Mouse (Mus musculus) kidney, embryonic 16.5 days (tissue): ENCODE results near the gene 4931406P16Rik. TPM values are rescaled to one million over a fixed set of nuclear protein-coding genes. Genes with fewer than 3 reads are reported as not detected.

Experiments used
- ATAC-seq: fragments of 200-750 bp; cut with Nextera tagmentation; 2 replicates; pipeline ENCODE4 v1.8.0; 2017; ENCODE audit warnings: moderate TSS enrichment; ENCODE audit not compliant: low FRiP score, low TSS enrichment
- H3K27ac ChIP-seq: fragments of 300-500 bp; sonication (generic); 2 replicates; pipeline ENCODE4 v1.5.1; 2014; ENCODE audit warnings: low read length
- H3K27me3 ChIP-seq: fragments of 300-500 bp; sonication (generic); 2 replicates; pipeline ENCODE4 v1.6.1; 2014; ENCODE audit warnings: low read length, control low read depth, mixed read lengths; ENCODE audit not compliant: insufficient read depth
- H3K36me3 ChIP-seq: fragments of 300-500 bp; sonication (generic); 2 replicates; pipeline ENCODE4 v1.6.1; 2014; ENCODE audit warnings: low read length, control low read depth, mixed read lengths; ENCODE audit not compliant: insufficient read depth
- H3K4me1 ChIP-seq: fragments of 300-500 bp; sonication (generic); 2 replicates; pipeline ENCODE4 v1.6.1; 2014; ENCODE audit warnings: low read length, control low read depth, mixed read lengths; ENCODE audit not compliant: insufficient read depth
- H3K4me2 ChIP-seq: fragments of 300-500 bp; sonication (generic); replicated peaks from 2 replicates; pipeline ENCODE4 v1.6.1; 2014; ENCODE audit warnings: low read depth, low read length
- H3K4me3 ChIP-seq: fragments of 300-500 bp; sonication (generic); 2 replicates; pipeline ENCODE4 v1.5.1; 2014; ENCODE audit warnings: mild to moderate bottlenecking, low read length
- H3K9ac ChIP-seq: fragments of 300-500 bp; sonication (generic); replicated peaks from 2 replicates; pipeline ENCODE4 v1.6.1; 2014; ENCODE audit warnings: low read length
- H3K9me3 ChIP-seq: fragments of 300-500 bp; sonication (generic); 2 replicates; pipeline ENCODE4 v1.6.1; 2016; ENCODE audit warnings: low read length, control low read depth
- WGBS: fragments of 180-500 bp; shearing (Covaris S2); extraction: QIAGEN DNeasy Blood & Tissue Kit; methylation state at CpG from one replicate; pipeline ENCODE4 v1.1.7; 2014; 5-methylcytosine and 5-hydroxymethylcytosine counted together
- polyA plus RNA-seq: library from polyadenylated mRNA; unstranded; fragments of >200 nt; fragmentation: Nextera tagmentation; extraction: Ambion mirVana; gene quantifications from 2 replicates; pipeline ENCODE4 v1.2.1, GENCODE M21; 2015

4931406P16Rik gene
- polyA plus RNA-seq, 1 experiment from 2014 or later, result 32.3 TPM

DNA sequence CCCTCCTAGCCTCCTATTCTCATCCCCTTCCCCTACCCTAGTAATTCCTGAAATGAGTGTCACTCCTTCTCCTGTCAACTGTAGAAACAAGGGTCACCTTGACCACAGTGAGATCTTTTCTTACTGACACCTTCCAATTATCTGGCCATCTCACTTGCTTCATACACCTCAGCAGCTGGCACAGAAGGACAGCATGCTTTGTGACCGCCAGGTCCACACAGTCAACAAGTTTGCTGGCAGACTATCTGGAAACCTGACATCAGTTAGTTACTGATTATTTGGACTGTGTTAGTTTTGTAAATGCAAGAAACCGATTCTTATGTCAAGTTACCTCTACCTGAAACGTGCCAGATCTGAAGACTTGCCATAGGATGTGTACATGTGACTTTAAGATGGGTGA is 17.2 kb downstream of the 4931406P16Rik start:
- Histone ChIP-seq H3K27me3 (no peaks in the 10 kb centered on the region), H3K4me1 (0 out of 2 replicates have a peak, but pooled peaks cover 4% of the 10 kb centered on the region), H3K27ac (no peak overlapping the region), H3K9me3 (no peaks in the 10 kb centered on the region), H3K9ac (no peak overlapping the region), H3K4me3 (no peak overlapping the region), H3K36me3 (no peaks in the 10 kb centered on the region), H3K4me2 (no peak overlapping the region)
- 92% methylated on average over 3 of the region's 3 CpGs for WGBS
- no peak for ATAC-seq

DNA sequence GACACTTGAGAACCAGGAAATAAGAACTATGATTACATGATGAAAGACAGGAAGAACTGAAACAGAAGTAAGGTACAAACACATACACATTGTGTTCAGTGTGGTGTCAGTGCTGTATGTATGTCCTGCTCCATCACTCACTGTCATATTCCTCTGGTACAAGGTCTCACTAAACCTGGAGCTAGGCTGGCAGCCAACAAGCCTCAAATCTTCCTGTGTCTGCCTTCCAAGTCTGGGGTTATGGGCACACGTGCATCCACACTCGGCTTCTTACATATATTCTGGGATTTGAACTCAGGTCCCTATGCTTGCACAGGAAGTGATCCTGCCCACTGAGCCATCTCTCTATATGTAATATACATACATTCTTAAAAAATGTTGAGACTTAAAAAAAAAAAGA is 20.7 kb downstream of the 4931406P16Rik start:
- Histone ChIP-seq H3K27me3 (no peaks in the 10 kb centered on the region), H3K4me1 (no peaks in the 10 kb centered on the region)
- 77% methylated on average over 2 of the region's 2 CpGs for WGBS

DNA sequence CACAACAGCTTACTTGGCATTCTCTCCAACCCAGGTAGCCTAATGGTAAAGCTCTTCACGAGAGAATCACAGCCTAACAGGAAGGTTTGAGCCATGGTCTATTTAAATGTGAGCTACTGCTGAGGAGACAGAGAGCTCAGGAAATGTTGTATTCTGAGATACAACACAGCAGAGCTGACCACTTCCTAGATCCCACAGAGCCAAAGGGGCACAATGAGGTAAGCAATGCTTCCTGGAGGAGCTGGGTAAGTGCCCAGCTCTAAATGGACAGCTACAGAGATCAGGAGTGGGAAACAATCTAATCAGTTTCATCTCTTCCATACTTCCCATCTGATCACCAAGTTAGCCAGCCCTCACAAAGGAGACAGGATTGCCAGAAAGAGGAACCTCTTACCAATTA is 22.1 kb downstream of the 4931406P16Rik start:
- Histone ChIP-seq H3K27me3 (no peaks in the 10 kb centered on the region), H3K9ac (no peak overlapping the region), H3K4me1 (no peaks in the 10 kb centered on the region), H3K4me2 (no peak overlapping the region), H3K36me3 (no peaks in the 10 kb centered on the region), H3K4me3 (no peak overlapping the region), H3K27ac (peak overlapping the region; percentile 68; the same call in 1 of the 2 replicates), H3K9me3 (no peaks in the 10 kb centered on the region)
- 76% methylated on average over 1 of the region's 1 CpGs for WGBS
- ATAC-seq, result no peak

More for the DNA sequence above, 20.7 kb downstream of the 4931406P16Rik start:
- Histone ChIP-seq H3K4me3 (no peak overlapping the region), H3K36me3 (no peaks in the 10 kb centered on the region), H3K9me3 (no peaks in the 10 kb centered on the region), H3K9ac (no peak overlapping the region), H3K4me2 (no peak overlapping the region), H3K27ac (no peak overlapping the region)
- ATAC-seq, result no peak

DNA sequence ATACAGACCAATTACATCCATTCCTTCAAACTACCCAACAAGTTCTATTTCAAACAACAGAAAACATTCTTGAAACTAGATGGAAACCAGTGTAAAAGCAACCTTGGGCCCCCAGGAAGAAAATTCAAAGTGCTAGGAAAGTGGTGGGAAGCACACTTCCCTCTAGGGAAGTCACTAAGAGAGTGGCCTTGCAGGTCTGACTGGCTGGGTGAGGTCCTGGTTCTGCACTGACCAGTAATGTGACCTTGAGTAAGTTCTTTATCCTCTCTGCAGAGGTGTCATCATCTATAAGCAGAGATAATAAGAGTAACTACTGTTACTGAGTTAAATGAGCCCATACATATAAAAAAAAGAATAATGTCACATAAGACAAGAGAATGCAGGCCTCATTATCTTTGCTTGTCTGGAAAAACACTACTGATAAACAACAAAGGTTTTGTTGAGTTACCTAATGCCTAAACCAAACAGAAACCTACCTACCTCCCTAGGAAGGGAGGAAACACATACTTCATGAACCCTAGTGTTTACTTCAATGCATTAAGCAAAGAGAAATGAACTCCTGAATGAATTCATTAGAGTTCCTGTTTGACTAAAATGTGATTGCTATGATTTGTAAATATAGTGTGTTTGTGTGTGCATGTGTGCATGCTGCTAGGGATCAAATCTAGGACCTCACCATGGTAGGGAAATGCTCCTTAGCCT is 22.8 kb downstream of the 4931406P16Rik start:
- H3K36me3 ChIP-seq, result 0 out of 2 replicates have a peak, but pooled peaks cover under 1% of the 10 kb centered on the region
- ATAC-seq, result no peak

DNA sequence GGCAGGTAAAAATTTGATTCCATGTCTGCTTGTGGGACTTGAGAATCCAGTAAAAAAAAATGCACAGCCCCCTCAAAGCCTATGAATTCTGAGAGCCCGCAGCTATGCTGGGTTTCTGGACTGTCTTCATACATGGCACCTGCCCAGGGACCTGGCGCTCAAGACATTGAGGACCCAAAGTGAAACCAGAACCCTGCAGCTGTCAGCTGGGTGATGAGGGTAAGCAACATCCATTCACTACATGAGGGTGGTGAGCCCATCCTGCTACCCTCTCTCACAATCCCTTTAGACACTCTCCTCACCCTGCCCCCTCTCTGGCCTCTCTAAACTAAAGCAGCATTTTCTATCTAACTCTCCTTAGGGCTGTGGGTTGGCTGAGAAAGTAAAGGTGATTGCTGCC is 35.7 kb downstream of the 4931406P16Rik start:
- H3K36me3 ChIP-seq, result peaks cover 13% of the 10 kb centered on the region; the same call in 1 of the 2 replicates
- H3K9ac ChIP-seq, result no peak overlapping the region
- no peaks in the 10 kb centered on the region for H3K4me1 ChIP-seq
- H3K4me2 ChIP-seq, result no peak overlapping the region
- no peaks in the 10 kb centered on the region for H3K9me3 ChIP-seq
- H3K4me3 ChIP-seq, result no peak overlapping the region
- 97% methylated on average over 2 of the region's 2 CpGs for WGBS
- no peak overlapping the region for H3K27ac ChIP-seq
- no peak for ATAC-seq
- H3K27me3 ChIP-seq, result no peaks in the 10 kb centered on the region

More for the DNA sequence above, 22.8 kb downstream of the 4931406P16Rik start:
- Histone ChIP-seq H3K27me3 (no peaks in the 10 kb centered on the region), H3K9ac (no peak overlapping the region), H3K27ac (peak overlapping the region; percentile 68; the same call in 1 of the 2 replicates), H3K9me3 (no peaks in the 10 kb centered on the region), H3K4me3 (no peak overlapping the region), H3K4me2 (no peak overlapping the region), H3K4me1 (no peaks in the 10 kb centered on the region)

DNA sequence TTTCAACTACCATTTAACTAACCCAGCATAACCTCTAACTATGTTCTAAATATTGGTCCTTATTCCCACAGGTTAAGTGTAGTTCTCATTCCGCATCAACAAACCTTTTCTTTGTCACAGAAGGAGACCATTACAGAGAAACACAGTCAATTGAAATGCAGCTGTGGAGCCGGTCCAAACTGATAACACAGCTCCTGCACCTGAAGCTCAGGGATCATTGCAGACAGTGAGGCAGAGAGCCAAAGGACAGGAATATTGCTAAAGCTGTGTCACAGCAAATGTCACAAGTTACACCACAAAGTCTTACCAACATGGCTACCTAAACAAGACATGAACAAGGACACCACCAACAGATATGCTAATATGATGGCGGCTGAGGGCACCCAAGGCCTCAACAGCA is 37.3 kb downstream of the 4931406P16Rik start:
- WGBS, result 95% methylated on average over 3 of the region's 3 CpGs
- H3K4me2 ChIP-seq, result no peak overlapping the region
- H3K9ac ChIP-seq, result no peak overlapping the region
- no peaks in the 10 kb centered on the region for H3K9me3 ChIP-seq
- no peak overlapping the region for H3K27ac ChIP-seq
- peaks cover 13% of the 10 kb centered on the region; the same call in 1 of the 2 replicates for H3K36me3 ChIP-seq
- no peaks in the 10 kb centered on the region for H3K27me3 ChIP-seq
- no peak overlapping the region for H3K4me3 ChIP-seq
- no peaks in the 10 kb centered on the region for H3K4me1 ChIP-seq
- ATAC-seq, result no peak

DNA sequence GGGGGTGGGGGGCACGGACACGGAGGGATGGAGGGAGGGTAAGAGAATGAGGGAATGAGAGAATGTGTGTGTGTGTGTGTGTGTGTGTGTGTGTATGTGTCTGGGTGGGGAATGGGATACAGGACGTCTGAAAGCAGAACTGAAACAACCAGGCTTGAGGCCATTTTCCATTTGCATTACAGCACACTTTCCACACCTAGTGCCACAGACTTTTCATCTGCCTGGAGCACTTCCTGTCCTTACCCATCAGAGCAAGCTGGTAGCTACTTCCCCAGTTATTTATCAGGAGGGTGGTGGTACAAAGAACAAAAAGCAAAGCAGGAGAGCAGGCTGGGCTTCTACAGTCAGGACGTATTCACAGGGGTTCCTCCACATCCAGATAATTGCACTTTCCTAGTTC is 40.9 kb downstream of the 4931406P16Rik start:
- WGBS, result 68% methylated on average over 4 of the region's 4 CpGs
- no peaks in the 10 kb centered on the region for H3K27me3 ChIP-seq
- H3K4me2 ChIP-seq, result no peak overlapping the region
- H3K4me3 ChIP-seq, result no peak overlapping the region
- peaks cover 11% of the 10 kb centered on the region; the same call in 1 of the 2 replicates for H3K36me3 ChIP-seq
- H3K9me3 ChIP-seq, result no peaks in the 10 kb centered on the region
- no peak overlapping the region for H3K27ac ChIP-seq
- 0 out of 2 replicates have a peak, but pooled peaks cover 2% of the 10 kb centered on the region for H3K4me1 ChIP-seq
- H3K9ac ChIP-seq, result no peak overlapping the region
- no peak for ATAC-seq

DNA sequence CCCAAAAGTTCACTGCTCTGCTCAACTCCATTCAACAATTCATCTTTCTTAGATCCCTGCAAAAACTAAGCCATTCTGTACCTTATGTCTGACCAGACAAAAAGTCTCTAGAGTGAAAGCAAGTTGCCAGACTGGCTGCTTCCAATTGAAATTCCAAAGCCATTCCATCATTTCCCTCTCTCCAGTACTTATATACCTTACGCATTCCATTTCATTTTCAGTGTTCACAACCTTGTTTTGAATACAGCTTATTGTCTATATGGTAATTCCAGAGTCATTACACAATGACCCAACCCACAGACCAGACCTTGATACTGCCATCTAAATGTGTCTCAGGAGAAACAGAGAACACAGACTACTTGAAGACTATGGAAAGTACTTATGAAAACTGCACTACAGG is 44.9 kb downstream of the 4931406P16Rik start:
- no peak for ATAC-seq
- Histone ChIP-seq H3K4me2 (no peak overlapping the region), H3K4me1 (peaks cover 2% of the 10 kb centered on the region), H3K4me3 (no peak overlapping the region), H3K27ac (0 out of 2 replicates have a peak overlapping the region, but pooled peaks have one; percentile 27), H3K9ac (no peak overlapping the region), H3K36me3 (0 out of 2 replicates have a peak, but pooled peaks cover 1% of the 10 kb centered on the region), H3K27me3 (no peaks in the 10 kb centered on the region), H3K9me3 (no peaks in the 10 kb centered on the region)
- WGBS, result 71% methylated on average over 1 of the region's 1 CpGs

DNA sequence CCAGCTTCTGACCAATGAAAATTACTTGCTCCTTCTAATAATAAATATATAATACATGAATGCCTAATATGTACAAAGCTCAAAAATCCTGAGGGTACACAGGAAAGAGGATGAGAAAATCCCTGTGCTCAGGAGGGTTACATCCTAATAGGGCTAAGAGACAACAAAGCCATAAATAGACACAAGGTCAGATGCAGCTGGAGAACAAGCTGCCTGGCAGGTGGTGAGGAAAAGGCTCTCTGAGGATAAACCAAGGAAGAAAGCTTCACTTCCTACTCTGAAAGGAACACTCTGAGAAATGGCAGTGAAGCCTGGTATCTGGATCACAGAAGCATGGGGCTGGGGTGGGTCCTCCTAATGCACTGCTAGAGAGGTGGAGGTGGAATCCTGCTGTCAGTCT is 46.9 kb downstream of the 4931406P16Rik start:
- Histone ChIP-seq H3K27ac (0 out of 2 replicates have a peak overlapping the region, but pooled peaks have one; percentile 5), H3K9me3 (no peaks in the 10 kb centered on the region), H3K9ac (no peak overlapping the region), H3K27me3 (no peaks in the 10 kb centered on the region), H3K4me3 (no peak overlapping the region), H3K4me2 (no peak overlapping the region), H3K36me3 (peaks cover 21% of the 10 kb centered on the region), H3K4me1 (peaks cover 2% of the 10 kb centered on the region)
- ATAC-seq, result no peak

DNA sequence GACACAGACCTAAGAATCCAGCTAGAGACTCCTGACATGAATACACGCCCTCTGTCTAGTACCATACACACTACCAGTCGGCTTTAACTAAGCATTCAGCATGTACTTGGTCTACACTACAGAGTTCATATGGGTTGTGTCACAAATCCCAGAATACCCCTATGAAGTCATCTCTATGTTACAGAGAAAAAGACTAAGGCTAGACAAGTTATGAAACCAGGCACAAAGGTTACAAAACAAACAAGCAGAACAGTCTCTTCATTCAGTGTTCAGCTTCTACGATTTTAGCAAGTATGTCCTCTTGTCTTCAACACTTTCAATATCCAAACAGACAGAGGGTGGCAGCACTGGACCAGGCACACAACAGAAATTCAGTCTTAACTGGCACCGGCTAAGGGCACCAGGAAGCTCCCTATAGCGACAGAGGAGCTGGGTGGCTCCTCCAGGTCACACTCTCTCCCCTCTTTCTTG is 47.4 kb downstream of the 4931406P16Rik start:
- no peak overlapping the region for H3K9ac ChIP-seq
- 61% methylated on average over 5 of the region's 5 CpGs for WGBS
- H3K27ac ChIP-seq, result no peak overlapping the region
- H3K4me1 ChIP-seq, result peaks cover 2% of the 10 kb centered on the region
- no peak overlapping the region for H3K4me3 ChIP-seq
- no peaks in the 10 kb centered on the region for H3K9me3 ChIP-seq
- ATAC-seq, result peak; percentile 42; the same call in 1 of the 2 replicates
- no peak overlapping the region for H3K4me2 ChIP-seq
- no peaks in the 10 kb centered on the region for H3K27me3 ChIP-seq
- peaks cover 23% of the 10 kb centered on the region for H3K36me3 ChIP-seq
